Mouse (Mus musculus): ENCODE results near the gene Rhpn2. TPM values are rescaled to one million over a fixed set of nuclear protein-coding genes. Genes with fewer than 3 reads are reported as not detected.

Rhpn2 gene
- total RNA-seq, 1 experiment, result 12.7 TPM

- TF ChIP-seq CHD2 (IDR thresholded peaks at IDR 0.05; ENCODE audit: low read depth, low read length) (no peak), ZNF384 (IDR thresholded peaks at IDR 0.05; ENCODE audit: low read depth, low read length) (peak; percentile 37; the same call in 1 of the 2 replicates)
- Histone ChIP-seq H3K27ac (ENCODE audit: insufficient read depth, low read depth, low read length, poor library complexity, severe bottlenecking) (no peak overlapping the region), H3K4me1 (ENCODE audit: control insufficient read depth in 2 of 2, insufficient read depth in 2 of 2, low read length in 2 of 2, poor library complexity in 1 of 2) (peaks cover 5 to 12% of the 10 kb centered on the region in 2 experiments; a peak in 2 of 4 replicates), H3K4me3 (ENCODE audit: insufficient read depth in 1 of 2, low read depth in 1 of 2, low read length in 2 of 2, poor library complexity in 1 of 2, severe bottlenecking in 1 of 2) (peak overlapping the region in 1 of 2 experiments; percentile 52; a peak in 1 of 4 replicates), H3K9me3 (ENCODE audit: control insufficient read depth, insufficient read depth, low read depth, low read length) (no peaks in the 10 kb centered on the region), H3K36me3 (ENCODE audit: control insufficient read depth, insufficient read depth, low read length, poor library complexity, severe bottlenecking) (peaks cover 6% of the 10 kb centered on the region; the same call in 1 of the 2 replicates), H3K9ac (ENCODE audit: insufficient read depth, low read depth, low read length, poor library complexity, severe bottlenecking) (no peak overlapping the region; the same call in 1 of the 2 replicates)
- no peak for DNase-seq (ENCODE audit: low read depth, low spot score)
- in situ Hi-C loops (cut with MboI; ENCODE audit: low sequenced_read_pairs in 2 of 2, unreplicated experiment in 2 of 2), result no loop called here
These were observed 39.4 kb downstream of the Rhpn2 start for GRCm38 (mm10) chr7:35373146-35373989.

GRCm38 (mm10) chr7:35374265-35374664 is 40.3 kb downstream of the Rhpn2 start:
- Histone ChIP-seq H3K4me3 (ENCODE audit: insufficient read depth in 1 of 2, low read depth in 1 of 2, low read length in 2 of 2, poor library complexity in 1 of 2, severe bottlenecking in 1 of 2) (no peak overlapping the region), H3K4me1 (ENCODE audit: control insufficient read depth in 2 of 2, insufficient read depth in 2 of 2, low read length in 2 of 2, poor library complexity in 1 of 2) (peaks cover 5 to 12% of the 10 kb centered on the region in 2 experiments; a peak in 2 of 4 replicates), H3K36me3 (ENCODE audit: control insufficient read depth, insufficient read depth, low read length, poor library complexity, severe bottlenecking) (peaks cover 6% of the 10 kb centered on the region; the same call in 1 of the 2 replicates), H3K27ac (ENCODE audit: insufficient read depth, low read depth, low read length, poor library complexity, severe bottlenecking) (no peak overlapping the region), H3K9ac (ENCODE audit: insufficient read depth, low read depth, low read length, poor library complexity, severe bottlenecking) (no peak overlapping the region), H3K9me3 (ENCODE audit: control insufficient read depth, insufficient read depth, low read depth, low read length) (no peaks in the 10 kb centered on the region)
- DNase-seq (ENCODE audit: low read depth, low spot score), result no peak
- in situ Hi-C loops (cut with MboI; ENCODE audit: low sequenced_read_pairs in 2 of 2, unreplicated experiment in 2 of 2), result no loop called here
- TF ChIP-seq MAFK (IDR thresholded peaks at IDR 0.05; ENCODE audit: insufficient read depth, low read depth, low read length) (no peak), HCFC1 (IDR thresholded peaks at IDR 0.05; ENCODE audit: borderline replicate concordance, insufficient read depth, low read length) (no peak), ZNF384 (IDR thresholded peaks at IDR 0.05; ENCODE audit: low read depth, low read length) (no peak), ZC3H11A (IDR thresholded peaks at IDR 0.05; ENCODE audit: borderline replicate concordance, low read depth, low read length) (no peak), CHD2 (IDR thresholded peaks at IDR 0.05; ENCODE audit: low read depth, low read length) (no peak)

- Histone ChIP-seq H3K9me3 (ENCODE audit: control insufficient read depth, insufficient read depth, low read depth, low read length) (no peaks in the 10 kb centered on the region), H3K9ac (ENCODE audit: insufficient read depth, low read depth, low read length, poor library complexity, severe bottlenecking) (no peak overlapping the region), H3K4me1 (ENCODE audit: control insufficient read depth in 2 of 2, insufficient read depth in 2 of 2, low read length in 2 of 2, poor library complexity in 1 of 2) (peaks cover 6 to 21% of the 10 kb centered on the region in 2 experiments; a peak in 3 of 4 replicates), H3K4me3 (ENCODE audit: insufficient read depth in 1 of 2, low read depth in 1 of 2, low read length in 2 of 2, poor library complexity in 1 of 2, severe bottlenecking in 1 of 2) (no peak overlapping the region), H3K36me3 (ENCODE audit: control insufficient read depth, insufficient read depth, low read length, poor library complexity, severe bottlenecking) (peaks cover 14% of the 10 kb centered on the region; the same call in 1 of the 2 replicates), H3K27ac (ENCODE audit: insufficient read depth, low read depth, low read length, poor library complexity, severe bottlenecking) (no peak overlapping the region)
- no peak for TF ChIP-seq CHD2 (IDR thresholded peaks at IDR 0.05; ENCODE audit: low read depth, low read length)
- TF ChIP-seq MAFK (IDR thresholded peaks at IDR 0.05; ENCODE audit: insufficient read depth, low read depth, low read length), result no peak
- TF ChIP-seq HCFC1 (IDR thresholded peaks at IDR 0.05; ENCODE audit: borderline replicate concordance, insufficient read depth, low read length), result no peak
- TF ChIP-seq ZC3H11A (IDR thresholded peaks at IDR 0.05; ENCODE audit: borderline replicate concordance, low read depth, low read length), result no peak
- no peak for TF ChIP-seq ZNF384 (IDR thresholded peaks at IDR 0.05; ENCODE audit: low read depth, low read length)
- DNase-seq (ENCODE audit: low read depth, low spot score), result no peak
- in situ Hi-C loops (cut with MboI; ENCODE audit: low sequenced_read_pairs in 2 of 2, unreplicated experiment in 2 of 2), result no loop called here
These were observed 42.7 kb downstream of the Rhpn2 start for GRCm38 (mm10) chr7:35376623-35377022.

GRCm38 (mm10) chr7:35379492-35380119 is 45.6 kb downstream of the Rhpn2 start:
- H3K4me3 ChIP-seq (ENCODE audit: insufficient read depth in 1 of 2, low read depth in 1 of 2, low read length in 2 of 2, poor library complexity in 1 of 2, severe bottlenecking in 1 of 2), result no peak overlapping the region
- in situ Hi-C loops (cut with MboI; ENCODE audit: low sequenced_read_pairs in 2 of 2, unreplicated experiment in 2 of 2), result no loop called here

More at GRCm38 (mm10) chr7:35379492-35380119, 45.6 kb downstream of the Rhpn2 start:
- Histone ChIP-seq H3K4me1 (ENCODE audit: control insufficient read depth in 2 of 2, insufficient read depth in 2 of 2, low read length in 2 of 2, poor library complexity in 1 of 2) (peaks cover 2 to 10% of the 10 kb centered on the region in 2 experiments; a peak in 2 of 4 replicates), H3K9me3 (ENCODE audit: control insufficient read depth, insufficient read depth, low read depth, low read length) (no peaks in the 10 kb centered on the region), H3K9ac (ENCODE audit: insufficient read depth, low read depth, low read length, poor library complexity, severe bottlenecking) (no peak overlapping the region), H3K27ac (ENCODE audit: insufficient read depth, low read depth, low read length, poor library complexity, severe bottlenecking) (no peak overlapping the region), H3K36me3 (ENCODE audit: control insufficient read depth, insufficient read depth, low read length, poor library complexity, severe bottlenecking) (peaks cover 14% of the 10 kb centered on the region; the same call in 1 of the 2 replicates)
- TF ChIP-seq HCFC1 (IDR thresholded peaks at IDR 0.05; ENCODE audit: borderline replicate concordance, insufficient read depth, low read length) (no peak), MAFK (IDR thresholded peaks at IDR 0.05; ENCODE audit: insufficient read depth, low read depth, low read length) (no peak), ZNF384 (IDR thresholded peaks at IDR 0.05; ENCODE audit: low read depth, low read length) (no peak), ZC3H11A (IDR thresholded peaks at IDR 0.05; ENCODE audit: borderline replicate concordance, low read depth, low read length) (no peak), CHD2 (IDR thresholded peaks at IDR 0.05; ENCODE audit: low read depth, low read length) (no peak)
- no peak for DNase-seq (ENCODE audit: low read depth, low spot score)

All from ES-E14 (cell line).